Mouse (Mus musculus) intestine, embryonic 16.5 days (tissue): ENCODE measurements around the gene Nefh. TPM values are rescaled to one million over a fixed set of nuclear protein-coding genes. Genes with fewer than 3 reads are reported as not detected.

Experiments
- ATAC-seq: fragments of 200-750 bp; cut with Nextera tagmentation; 2 replicates; pipeline ENCODE4 v1.8.0; 2017; ENCODE audit warnings: moderate TSS enrichment, moderate library complexity
- H3K27ac ChIP-seq: fragments of 300-500 bp; sonication (generic); 2 replicates; pipeline ENCODE4 v1.5.1; 2014; ENCODE audit warnings: mild to moderate bottlenecking, low read length
- H3K27me3 ChIP-seq: fragments of 300-500 bp; sonication (generic); replicated peaks from 2 replicates; pipeline ENCODE4 v1.6.1; 2014; ENCODE audit warnings: low read length, control low read depth, mixed read lengths; ENCODE audit not compliant: control insufficient read depth, insufficient read depth
- H3K36me3 ChIP-seq: fragments of 300-500 bp; sonication (generic); 2 replicates; pipeline ENCODE4 v1.6.1; 2014; ENCODE audit warnings: low read length, control low read depth; ENCODE audit not compliant: control insufficient read depth, insufficient read depth
- H3K4me1 ChIP-seq: fragments of 300-500 bp; sonication (generic); 2 replicates; pipeline ENCODE4 v1.6.1; 2014; ENCODE audit warnings: low read length, control low read depth, mixed read lengths; ENCODE audit not compliant: control insufficient read depth, insufficient read depth
- H3K4me2 ChIP-seq: fragments of 300-500 bp; sonication (generic); 2 replicates; pipeline ENCODE4 v1.6.1; 2014; ENCODE audit warnings: low read depth, low read length, control low read depth
- H3K4me3 ChIP-seq: fragments of 300-500 bp; sonication (generic); 2 replicates; pipeline ENCODE4 v1.5.1; 2014; ENCODE audit warnings: mild to moderate bottlenecking, low read length
- H3K9ac ChIP-seq: fragments of 300-500 bp; sonication (generic); 2 replicates; pipeline ENCODE4 v1.6.1; 2014; ENCODE audit warnings: low read depth, low read length
- H3K9me3 ChIP-seq: fragments of 300-500 bp; sonication (generic); 2 replicates; pipeline ENCODE4 v1.6.1; 2016; ENCODE audit warnings: low read length, control low read depth; ENCODE audit not compliant: control insufficient read depth
- WGBS: fragments of 180-500 bp; shearing (Covaris S2); extraction: QIAGEN DNeasy Blood & Tissue Kit; methylation state at CpG from one replicate; pipeline ENCODE4 v1.1.7; 2014; 5-methylcytosine and 5-hydroxymethylcytosine counted together
- polyA plus RNA-seq: library from polyadenylated mRNA; unstranded; fragments of >200 nt; fragmentation: Nextera tagmentation; extraction: Ambion mirVana; gene quantifications from 2 replicates; pipeline ENCODE4 v1.2.1, GENCODE M21; 2015

The Nefh gene
- polyA plus RNA-seq, result 0.55 and 0.61 TPM in 2 replicates

- Histone ChIP-seq H3K4me2 (peak within 1 kb of the TSS; percentile 90), H3K9me3 (no peaks in the 10 kb centered on the region), H3K4me3 (peak within 1 kb of the TSS; percentile 53), H3K9ac (peak within 1 kb of the TSS; percentile 40), H3K4me1 (peaks cover 8% of the 10 kb centered on the region), H3K27ac (no peak within 1 kb of the TSS), H3K36me3 (no peaks in the 10 kb centered on the region), H3K27me3 (peaks cover 56% of the 10 kb centered on the region)
- peak; percentile 30; the same call in 1 of the 2 replicates for ATAC-seq
- WGBS, result under 1% methylated on average over 34 of the region's 41 CpGs
Measured at GRCm38 (mm10) chr11:4947813-4948174, at the start of gene Nefh. TSS of gene Nefh (minus strand) at chr11:4948064.

GRCm38 (mm10) chr11:4996621-4997199, 48.8 kb upstream of the Nefh start:
- no peak overlapping the region for H3K4me3 ChIP-seq
- no peaks in the 10 kb centered on the region for H3K36me3 ChIP-seq
- H3K27ac ChIP-seq, result peak overlapping the region; percentile 17
- peak; percentile 64 for ATAC-seq
- H3K27me3 ChIP-seq, result no peaks in the 10 kb centered on the region
- WGBS, result 75% methylated on average over 5 of the region's 5 CpGs
- H3K9ac ChIP-seq, result no peak overlapping the region
- H3K4me1 ChIP-seq, result 0 out of 2 replicates have a peak, but pooled peaks cover 3% of the 10 kb centered on the region
- no peaks in the 10 kb centered on the region for H3K9me3 ChIP-seq
- H3K4me2 ChIP-seq, result no peak overlapping the region

GRCm38 (mm10) chr11:4995676-4996075, 47.8 kb upstream of the Nefh start:
- no peak overlapping the region for H3K9ac ChIP-seq
- no peaks in the 10 kb centered on the region for H3K27me3 ChIP-seq
- no peak overlapping the region for H3K4me2 ChIP-seq
- ATAC-seq, result no peak
- H3K4me3 ChIP-seq, result no peak overlapping the region
- H3K4me1 ChIP-seq, result 0 out of 2 replicates have a peak, but pooled peaks cover 3% of the 10 kb centered on the region
- 95% methylated on average over 3 of the region's 3 CpGs for WGBS
- H3K27ac ChIP-seq, result no peak overlapping the region
- no peaks in the 10 kb centered on the region for H3K9me3 ChIP-seq
- H3K36me3 ChIP-seq, result no peaks in the 10 kb centered on the region

DNA sequence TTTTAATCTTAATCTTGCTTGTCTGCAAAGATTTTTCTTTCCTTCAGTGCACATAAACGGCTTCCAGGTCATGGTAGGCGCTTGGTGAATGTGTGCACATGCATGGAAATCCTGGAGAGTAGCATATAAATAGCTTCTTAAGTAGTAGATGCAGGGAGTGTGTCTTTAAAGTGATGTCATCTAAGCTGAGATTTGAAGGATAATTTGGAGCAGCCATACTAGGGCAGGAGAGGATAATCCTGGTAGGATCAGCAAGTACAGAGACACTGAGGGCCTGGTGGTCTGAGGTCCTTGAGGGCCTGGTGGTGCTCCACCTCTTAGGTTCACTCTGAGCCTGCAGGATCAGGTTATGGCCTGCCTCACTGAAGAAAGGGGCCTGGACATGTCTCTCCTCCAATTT, 44.6 kb upstream of the Nefh start:
- Histone ChIP-seq H3K4me3 (no peak overlapping the region), H3K27me3 (no peaks in the 10 kb centered on the region), H3K4me2 (no peak overlapping the region), H3K36me3 (no peaks in the 10 kb centered on the region), H3K4me1 (peaks cover 5% of the 10 kb centered on the region; the same call in 1 of the 2 replicates), H3K27ac (no peak overlapping the region), H3K9ac (no peak overlapping the region), H3K9me3 (no peaks in the 10 kb centered on the region)
- ATAC-seq, result no peak
- 87% methylated on average over 2 of the region's 2 CpGs for WGBS

DNA sequence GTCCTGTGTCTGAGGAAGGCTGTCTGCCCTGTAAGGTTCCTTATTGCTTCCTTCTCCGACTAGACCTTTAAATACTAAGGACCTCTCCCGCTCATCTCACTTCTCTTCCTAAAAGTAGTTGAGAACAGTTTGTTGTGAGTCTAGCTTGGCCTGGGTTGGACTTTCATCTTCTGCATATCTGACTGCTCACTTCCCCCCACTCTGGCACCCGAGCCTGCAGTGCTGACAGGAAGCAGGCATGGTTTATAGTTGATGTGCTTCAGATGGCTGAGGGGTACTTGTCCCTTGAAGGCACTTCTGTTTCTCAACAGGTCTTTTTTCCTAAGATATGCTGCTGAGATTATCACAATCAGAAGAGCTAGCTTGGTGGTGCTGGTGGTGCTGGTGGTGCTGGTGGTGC, 41.3 kb upstream of the Nefh start:
- H3K27ac ChIP-seq, result no peak overlapping the region
- no peak overlapping the region for H3K9ac ChIP-seq
- H3K4me3 ChIP-seq, result no peak overlapping the region
- H3K4me2 ChIP-seq, result no peak overlapping the region
- 66% methylated on average over 3 of the region's 3 CpGs for WGBS
- peaks cover 7% of the 10 kb centered on the region; the same call in 1 of the 2 replicates for H3K4me1 ChIP-seq
- H3K36me3 ChIP-seq, result no peaks in the 10 kb centered on the region
- no peaks in the 10 kb centered on the region for H3K27me3 ChIP-seq
- H3K9me3 ChIP-seq, result no peaks in the 10 kb centered on the region
- no peak for ATAC-seq

GRCm38 (mm10) chr11:4987487-4987852, 39.6 kb upstream of the Nefh start:
- H3K4me3 ChIP-seq, result peak overlapping the region; percentile 74
- whole genome bisulfite sequencing, result 49% methylated on average over 11 of the region's 11 CpGs
- H3K27me3 ChIP-seq, result no peaks in the 10 kb centered on the region
- H3K4me2 ChIP-seq, result peak overlapping the region; percentile 85
- no peaks in the 10 kb centered on the region for H3K36me3 ChIP-seq
- ATAC-seq, result no peak
- no peaks in the 10 kb centered on the region for H3K9me3 ChIP-seq
- peaks cover 7% of the 10 kb centered on the region; the same call in 1 of the 2 replicates for H3K4me1 ChIP-seq
- H3K27ac ChIP-seq, result peak overlapping the region; percentile 57; the same call in 1 of the 2 replicates
- peak overlapping the region; percentile 78 for H3K9ac ChIP-seq

GRCm38 (mm10) chr11:4986695-4987486, 39.0 kb upstream of the Nefh start, which contains the start of gene Ap1b1:
TSS of gene Ap1b1 (plus strand) at chr11:4986824.
- Histone ChIP-seq H3K4me3 (peak within 1 kb of the TSS; percentile 74), H3K27ac (peak within 1 kb of the TSS; percentile 57), H3K4me2 (peak within 1 kb of the TSS; percentile 85), H3K27me3 (no peaks in the 10 kb centered on the region), H3K9ac (peak within 1 kb of the TSS; percentile 78), H3K36me3 (no peaks in the 10 kb centered on the region), H3K9me3 (no peaks in the 10 kb centered on the region), H3K4me1 (peaks cover 7% of the 10 kb centered on the region; the same call in 1 of the 2 replicates)
- under 1% methylated on average over 62 of the region's 62 CpGs for WGBS
- ATAC-seq, result peak; percentile 96

GRCm38 (mm10) chr11:4984799-4985198, 36.9 kb upstream of the Nefh start:
- 75% methylated on average over 3 of the region's 3 CpGs for WGBS
- Histone ChIP-seq H3K4me3 (no peak overlapping the region), H3K9me3 (no peaks in the 10 kb centered on the region), H3K27me3 (no peaks in the 10 kb centered on the region), H3K9ac (no peak overlapping the region; the same call in 1 of the 2 replicates), H3K4me1 (peaks cover 7% of the 10 kb centered on the region; the same call in 1 of the 2 replicates), H3K4me2 (no peak overlapping the region), H3K36me3 (no peaks in the 10 kb centered on the region), H3K27ac (no peak overlapping the region)
- no peak for ATAC-seq

DNA sequence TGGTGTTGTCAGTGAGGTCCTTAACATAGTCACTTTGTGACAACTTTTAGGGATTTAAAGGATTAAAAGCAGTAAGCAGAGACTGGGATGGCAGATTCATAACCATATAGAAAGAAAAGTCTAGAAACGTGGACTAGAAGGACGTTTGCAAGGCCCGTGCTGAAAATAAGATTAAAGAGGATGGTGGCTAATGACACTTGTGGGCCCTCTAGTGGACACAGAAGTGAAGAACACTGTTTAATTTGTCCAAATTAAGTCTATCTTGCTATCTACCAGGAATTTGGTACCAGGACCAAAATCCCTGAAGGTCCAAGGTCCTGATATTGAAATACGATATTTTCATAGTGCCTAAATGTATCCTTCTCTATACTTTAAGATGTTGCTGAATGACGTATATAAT, 36.4 kb upstream of the Nefh start:
- no peak overlapping the region for H3K4me2 ChIP-seq

More for the DNA sequence above, 36.4 kb upstream of the Nefh start:
- 4% methylated on average over 5 of the region's 5 CpGs for WGBS
- Histone ChIP-seq H3K36me3 (no peaks in the 10 kb centered on the region), H3K27me3 (no peaks in the 10 kb centered on the region), H3K27ac (no peak overlapping the region), H3K9ac (peak overlapping the region; percentile 41; the same call in 1 of the 2 replicates), H3K4me3 (no peak overlapping the region), H3K9me3 (no peaks in the 10 kb centered on the region), H3K4me1 (peaks cover 7% of the 10 kb centered on the region; the same call in 1 of the 2 replicates)
- no peak for ATAC-seq
